Mouse (Mus musculus): ENCODE measurements at regions not wholly inside any gene's neighbourhood (a gene's known extent, or its start where the extent isn't known, plus 50 kb on each side); places are given as distances from the start of the nearest gene placed in this dataset.
"Not testable (repeated sequence)": the region's sequence is repeated elsewhere in the genome, so short reads cannot be mapped to it uniquely, and the experiment has no call there.

- H3K4me3 ChIP-seq (ENCODE audit: low read length); H3K9ac ChIP-seq (ENCODE audit: low read depth, low read length); H3K4me1 ChIP-seq (ENCODE audit: control insufficient read depth, insufficient read depth, low read length); H3K27me3 ChIP-seq (ENCODE audit: control insufficient read depth, insufficient read depth, low read length); H3K4me2 ChIP-seq (replicated peaks; ENCODE audit: low read depth, low read length); H3K27ac ChIP-seq (ENCODE audit: low read depth, low read length); ATAC-seq (ENCODE audit: low FRiP score, low TSS enrichment); H3K9me3 ChIP-seq (ENCODE audit: control insufficient read depth, low read length); H3K36me3 ChIP-seq (ENCODE audit: control insufficient read depth, insufficient read depth, low read length): not testable (repeated sequence)
- 89% methylated on average over 5 of the region's 5 CpGs for WGBS
These were observed 63.2 kb downstream of the Hlx start for GRCm38 (mm10) chr1:184669173-184669572.

- H3K9me3 ChIP-seq (ENCODE audit: control insufficient read depth, low read length), result no peaks in the 10 kb centered on the region
- no peak for ATAC-seq (ENCODE audit: low FRiP score, low TSS enrichment)
- H3K36me3 ChIP-seq (ENCODE audit: control insufficient read depth, insufficient read depth, low read length), result no peaks in the 10 kb centered on the region
- H3K4me2 ChIP-seq (replicated peaks; ENCODE audit: low read depth, low read length), result no peak overlapping the region
- H3K4me3 ChIP-seq (ENCODE audit: low read length), result no peak overlapping the region
- no peak overlapping the region for H3K9ac ChIP-seq (ENCODE audit: low read depth, low read length)
- H3K4me1 ChIP-seq (ENCODE audit: control insufficient read depth, insufficient read depth, low read length), result no peaks in the 10 kb centered on the region
- H3K27me3 ChIP-seq (ENCODE audit: control insufficient read depth, insufficient read depth, low read length), result peaks cover 4% of the 10 kb centered on the region; the same call in 1 of the 2 replicates
- WGBS, result 85% methylated on average over 1 of the region's 1 CpGs
- no peak overlapping the region for H3K27ac ChIP-seq (ENCODE audit: low read depth, low read length)
These were observed 64.0 kb downstream of the Hlx start for GRCm38 (mm10) chr1:184668428-184668827.

GRCm38 (mm10) chr1:184668022-184668421, 64.4 kb downstream of the Hlx start:
- Histone ChIP-seq H3K4me2 (replicated peaks; ENCODE audit: low read depth, low read length) (no peak overlapping the region), H3K27ac (ENCODE audit: low read depth, low read length) (no peak overlapping the region), H3K9ac (ENCODE audit: low read depth, low read length) (no peak overlapping the region), H3K27me3 (ENCODE audit: control insufficient read depth, insufficient read depth, low read length) (peaks cover 4% of the 10 kb centered on the region), H3K36me3 (ENCODE audit: control insufficient read depth, insufficient read depth, low read length) (no peaks in the 10 kb centered on the region), H3K9me3 (ENCODE audit: control insufficient read depth, low read length) (no peaks in the 10 kb centered on the region), H3K4me1 (ENCODE audit: control insufficient read depth, insufficient read depth, low read length) (no peaks in the 10 kb centered on the region), H3K4me3 (ENCODE audit: low read length) (no peak overlapping the region)
- no peak for ATAC-seq (ENCODE audit: low FRiP score, low TSS enrichment)
- WGBS, result 85% methylated on average over 2 of the region's 2 CpGs

- H3K4me1 ChIP-seq (ENCODE audit: control insufficient read depth, insufficient read depth, low read length), result no peaks in the 10 kb centered on the region
- H3K4me3 ChIP-seq (ENCODE audit: low read length), result no peak overlapping the region
- H3K36me3 ChIP-seq (ENCODE audit: control insufficient read depth, insufficient read depth, low read length), result no peaks in the 10 kb centered on the region
- peaks cover 3% of the 10 kb centered on the region for H3K27me3 ChIP-seq (ENCODE audit: control insufficient read depth, insufficient read depth, low read length)
- H3K27ac ChIP-seq (ENCODE audit: low read depth, low read length), result no peak overlapping the region
- no peak overlapping the region for H3K9ac ChIP-seq (ENCODE audit: low read depth, low read length)
- no peaks in the 10 kb centered on the region for H3K9me3 ChIP-seq (ENCODE audit: control insufficient read depth, low read length)
- H3K4me2 ChIP-seq (replicated peaks; ENCODE audit: low read depth, low read length), result no peak overlapping the region
- no peak for ATAC-seq (ENCODE audit: low FRiP score, low TSS enrichment)
- 86% methylated on average over 12 of the region's 12 CpGs for WGBS
These were observed 67.2 kb downstream of the Hlx start for GRCm38 (mm10) chr1:184665243-184665642.

- no peak overlapping the region for H3K9ac ChIP-seq (ENCODE audit: low read depth, low read length)
- no peaks in the 10 kb centered on the region for H3K9me3 ChIP-seq (ENCODE audit: control insufficient read depth, low read length)
- H3K27ac ChIP-seq (ENCODE audit: low read depth, low read length), result no peak overlapping the region
- ATAC-seq (ENCODE audit: low FRiP score, low TSS enrichment), result no peak
- peaks cover 3% of the 10 kb centered on the region for H3K27me3 ChIP-seq (ENCODE audit: control insufficient read depth, insufficient read depth, low read length)
- 36% methylated on average over 5 of the region's 5 CpGs for WGBS
- peak overlapping the region; percentile 21; the same call in 1 of the 2 replicates for H3K4me2 ChIP-seq (replicated peaks; ENCODE audit: low read depth, low read length)
- no peaks in the 10 kb centered on the region for H3K4me1 ChIP-seq (ENCODE audit: control insufficient read depth, insufficient read depth, low read length)
- no peaks in the 10 kb centered on the region for H3K36me3 ChIP-seq (ENCODE audit: control insufficient read depth, insufficient read depth, low read length)
- no peak overlapping the region for H3K4me3 ChIP-seq (ENCODE audit: low read length)
These were observed 68.4 kb downstream of the Hlx start for GRCm38 (mm10) chr1:184664098-184664375.

- peaks cover 3% of the 10 kb centered on the region for H3K27me3 ChIP-seq (ENCODE audit: control insufficient read depth, insufficient read depth, low read length)
- peak; percentile 28; the same call in 1 of the 2 replicates for ATAC-seq (ENCODE audit: low FRiP score, low TSS enrichment)
- H3K27ac ChIP-seq (ENCODE audit: low read depth, low read length), result no peak overlapping the region
- H3K9me3 ChIP-seq (ENCODE audit: control insufficient read depth, low read length), result no peaks in the 10 kb centered on the region
- WGBS, result 17% methylated on average over 14 of the region's 14 CpGs
- H3K9ac ChIP-seq (ENCODE audit: low read depth, low read length), result no peak overlapping the region
- H3K36me3 ChIP-seq (ENCODE audit: control insufficient read depth, insufficient read depth, low read length), result no peaks in the 10 kb centered on the region
- H3K4me1 ChIP-seq (ENCODE audit: control insufficient read depth, insufficient read depth, low read length), result no peaks in the 10 kb centered on the region
- no peak overlapping the region for H3K4me3 ChIP-seq (ENCODE audit: low read length)
- peak overlapping the region; percentile 21; the same call in 1 of the 2 replicates for H3K4me2 ChIP-seq (replicated peaks; ENCODE audit: low read depth, low read length)
These were observed 68.9 kb downstream of the Hlx start for GRCm38 (mm10) chr1:184663300-184664097.

- no peaks in the 10 kb centered on the region for H3K36me3 ChIP-seq (ENCODE audit: control insufficient read depth, insufficient read depth, low read length)
- H3K27ac ChIP-seq (ENCODE audit: low read depth, low read length), result no peak overlapping the region
- H3K4me2 ChIP-seq (replicated peaks; ENCODE audit: low read depth, low read length), result no peak overlapping the region
- 0 out of 2 replicates have a peak, but pooled peaks cover 2% of the 10 kb centered on the region for H3K4me1 ChIP-seq (ENCODE audit: control insufficient read depth, insufficient read depth, low read length)
- no peak overlapping the region for H3K9ac ChIP-seq (ENCODE audit: low read depth, low read length)
- no peak for ATAC-seq (ENCODE audit: low FRiP score, low TSS enrichment)
- no peaks in the 10 kb centered on the region for H3K27me3 ChIP-seq (ENCODE audit: control insufficient read depth, insufficient read depth, low read length)
- H3K4me3 ChIP-seq (ENCODE audit: low read length), result no peak overlapping the region
- 83% methylated on average over 4 of the region's 4 CpGs for WGBS
- peaks cover 7% of the 10 kb centered on the region for H3K9me3 ChIP-seq (ENCODE audit: control insufficient read depth, low read length)
These were observed 81.8 kb downstream of the Hlx start for GRCm38 (mm10) chr1:184650541-184651105.

- no peak overlapping the region for H3K27ac ChIP-seq (ENCODE audit: low read depth, low read length)
- no peak overlapping the region for H3K4me3 ChIP-seq (ENCODE audit: low read length)
- no peaks in the 10 kb centered on the region for H3K27me3 ChIP-seq (ENCODE audit: control insufficient read depth, insufficient read depth, low read length)
- H3K4me1 ChIP-seq (ENCODE audit: control insufficient read depth, insufficient read depth, low read length), result no peaks in the 10 kb centered on the region
- no peak for ATAC-seq (ENCODE audit: low FRiP score, low TSS enrichment)
- H3K36me3 ChIP-seq (ENCODE audit: control insufficient read depth, insufficient read depth, low read length), result no peaks in the 10 kb centered on the region
- no peak overlapping the region for H3K4me2 ChIP-seq (replicated peaks; ENCODE audit: low read depth, low read length)
- WGBS, result 93% methylated on average over 8 of the region's 8 CpGs
- peaks cover 7% of the 10 kb centered on the region for H3K9me3 ChIP-seq (ENCODE audit: control insufficient read depth, low read length)
- H3K9ac ChIP-seq (ENCODE audit: low read depth, low read length), result no peak overlapping the region
These were observed 84.4 kb downstream of the Hlx start for GRCm38 (mm10) chr1:184647920-184648540.

Measured in kidney, embryonic 14.5 days (tissue).